Mouse (Mus musculus): ENCODE measurements around the gene Ica1. TPM values are rescaled to one million over a fixed set of nuclear protein-coding genes. Genes with fewer than 3 reads are reported as not detected.

The Ica1 gene
- total and polyA plus RNA-seq, 3 experiments, result 3.0 to 13.6 (median 3.5) TPM

DNA sequence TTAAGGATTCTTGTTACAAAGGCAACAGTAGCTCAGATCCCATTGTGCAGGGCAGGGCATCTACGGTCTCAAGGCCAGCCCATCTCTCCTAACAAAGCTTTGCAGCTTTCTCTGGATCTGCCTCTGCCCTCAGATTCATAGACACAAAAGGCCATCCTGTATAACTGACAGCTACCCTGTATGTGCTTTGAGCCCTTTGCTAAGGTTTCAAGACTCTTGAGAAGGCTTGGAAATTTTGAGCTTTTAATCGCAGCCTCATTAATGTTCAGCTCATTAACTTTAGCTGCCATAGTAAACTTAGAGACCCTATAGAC, 24.6 kb downstream of the Ica1 start:
- no peak for DNase-seq (ENCODE audit: low spot score)
- H3K9me3 ChIP-seq (replicated peaks), result no peaks in the 10 kb centered on the region
- H3K4me1 ChIP-seq (ENCODE audit: insufficient read depth, low read depth, low read length), result peaks cover 35% of the 10 kb centered on the region
- no peak overlapping the region for H3K4me3 ChIP-seq (ENCODE audit: low read depth, low read length)
- H3K36me3 ChIP-seq (replicated peaks), result no peaks in the 10 kb centered on the region
- no peak for ATAC-seq (ENCODE audit: extremely low read depth, insufficient number of reproducible peaks, low FRiP score, poor library complexity, severe bottlenecking)
- TF ChIP-seq CTCF (IDR thresholded peaks at IDR 0.05; ENCODE audit: low read depth, low read length) (no peak), GATA1 (IDR thresholded peaks at IDR 0.05; ENCODE audit: borderline replicate concordance, low read length) (no peak), POLR2AphosphoS5 (IDR thresholded peaks at IDR 0.05; ENCODE audit: insufficient replicate concordance, low read depth, low read length) (no peak), GATA2 (IDR thresholded peaks at IDR 0.05; ENCODE audit: borderline replicate concordance, low read depth, low read length) (no peak), TAL1 (conservative IDR thresholded peaks at IDR 0.05; ENCODE audit: low read depth, low read length) (no peak)
- H3K27me3 ChIP-seq (ENCODE audit: insufficient read depth, low read length), result no peaks in the 10 kb centered on the region

DNA sequence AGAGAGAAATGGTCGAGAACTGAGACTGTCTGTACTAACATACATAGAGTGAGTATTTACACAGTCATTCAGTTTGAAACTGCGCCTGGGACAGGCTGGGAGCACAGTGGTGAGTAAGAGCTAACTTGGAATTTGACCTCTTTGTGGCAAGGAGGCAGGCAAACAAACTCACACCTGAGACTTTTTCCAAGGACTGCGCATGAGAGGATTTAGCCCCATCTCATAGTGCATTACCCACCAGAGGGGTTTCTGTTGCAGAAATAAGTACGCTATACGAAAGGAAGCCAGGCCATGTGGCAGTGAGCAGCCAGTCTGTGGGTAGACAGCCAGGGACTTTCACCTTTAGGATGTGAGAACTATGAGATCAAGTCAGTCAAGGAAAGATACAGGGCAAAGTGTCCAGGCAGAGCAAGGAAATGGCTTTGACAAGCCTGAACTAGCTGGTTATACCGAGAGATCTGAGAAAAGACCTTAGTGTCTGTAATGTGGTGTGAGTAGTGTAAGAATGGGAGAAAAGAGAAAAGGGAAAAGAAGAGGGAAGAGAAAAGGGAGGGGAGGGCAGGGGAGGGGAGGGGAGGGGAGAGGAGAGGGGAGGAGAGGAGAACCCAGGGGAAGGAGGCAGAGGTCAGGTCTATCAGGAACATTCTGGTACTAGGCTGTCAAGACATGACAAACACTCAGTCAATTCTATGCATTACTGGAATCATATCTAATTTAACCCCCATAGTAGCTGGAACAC, 25.1 kb downstream of the Ica1 start:
- no peak for TF ChIP-seq GATA2 (IDR thresholded peaks at IDR 0.05; ENCODE audit: borderline replicate concordance, low read depth, low read length)
- no peaks in the 10 kb centered on the region for H3K27me3 ChIP-seq (ENCODE audit: insufficient read depth, low read length)
- no peaks in the 10 kb centered on the region for H3K9me3 ChIP-seq (replicated peaks)
- no peak for ATAC-seq (ENCODE audit: extremely low read depth, insufficient number of reproducible peaks, low FRiP score, poor library complexity, severe bottlenecking)
- no peaks in the 10 kb centered on the region for H3K36me3 ChIP-seq (replicated peaks)
- no peak overlapping the region for H3K4me3 ChIP-seq (ENCODE audit: low read depth, low read length)
- H3K4me1 ChIP-seq (ENCODE audit: insufficient read depth, low read depth, low read length), result peaks cover 38% of the 10 kb centered on the region
- no peak for DNase-seq (ENCODE audit: low spot score)

DNA sequence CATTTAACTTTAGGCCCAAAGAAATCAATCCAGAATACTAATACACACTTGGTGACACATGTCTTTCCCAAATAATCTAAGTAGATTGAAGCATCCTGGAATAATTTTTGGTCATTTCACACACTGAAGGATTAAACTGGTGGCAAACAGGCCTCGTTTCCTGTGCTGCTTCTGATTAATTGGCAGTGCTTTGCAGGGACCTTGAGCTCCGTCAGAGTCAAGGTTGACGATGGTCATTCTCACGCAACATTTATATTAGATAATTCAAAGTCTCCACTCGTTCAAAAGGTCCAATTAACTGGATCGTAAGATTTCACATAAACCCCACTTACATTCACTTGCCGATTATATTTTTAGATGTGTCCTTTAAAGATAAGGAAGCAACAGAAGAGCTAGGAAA, 33.4 kb downstream of the Ica1 start:
- DNase-seq (ENCODE audit: low spot score), result no peak
- Histone ChIP-seq H3K27me3 (ENCODE audit: insufficient read depth, low read length) (no peaks in the 10 kb centered on the region), H3K9me3 (replicated peaks) (no peaks in the 10 kb centered on the region), H3K4me3 (ENCODE audit: low read depth, low read length) (no peak overlapping the region), H3K36me3 (replicated peaks) (no peaks in the 10 kb centered on the region), H3K4me1 (ENCODE audit: insufficient read depth, low read depth, low read length) (peaks cover 34% of the 10 kb centered on the region)
- ATAC-seq (ENCODE audit: extremely low read depth, insufficient number of reproducible peaks, low FRiP score, poor library complexity, severe bottlenecking), result no peak; the same call in 1 of the 2 replicates
- no peak for TF ChIP-seq POLR2AphosphoS5 (IDR thresholded peaks at IDR 0.05; ENCODE audit: insufficient replicate concordance, low read depth, low read length)
- TF ChIP-seq CTCF (IDR thresholded peaks at IDR 0.05; ENCODE audit: low read depth, low read length), result no peak
- TF ChIP-seq GATA1 (IDR thresholded peaks at IDR 0.05; ENCODE audit: borderline replicate concordance, low read length), result no peak

DNA sequence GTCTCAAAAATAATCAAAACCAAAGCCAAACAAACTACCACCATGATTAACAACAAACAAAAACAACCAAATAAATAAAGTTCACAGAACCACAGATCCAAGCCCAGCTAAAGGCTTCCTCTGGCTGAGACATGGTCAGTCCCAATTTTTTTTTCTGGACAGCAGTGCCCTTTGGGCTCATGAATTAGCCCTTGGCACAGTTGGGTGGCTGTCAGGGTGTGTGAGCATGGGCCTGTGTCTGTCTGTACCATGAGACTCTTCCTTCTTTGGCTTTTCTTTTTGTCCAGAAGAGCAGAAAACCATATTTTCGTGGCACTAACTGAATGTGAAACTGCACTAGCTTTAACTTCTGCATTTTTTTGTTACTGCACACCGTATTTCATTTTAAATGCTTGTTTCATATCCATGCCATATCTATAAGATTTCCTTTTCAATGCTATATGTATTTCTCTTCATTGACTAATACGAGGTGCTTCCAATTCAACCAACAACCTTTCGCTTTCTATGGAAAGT, 34.0 kb downstream of the Ica1 start:
- DNase-seq (ENCODE audit: low spot score) (no peak), ATAC-seq (ENCODE audit: extremely low read depth, insufficient number of reproducible peaks, low FRiP score, poor library complexity, severe bottlenecking) (no peak)
- TF ChIP-seq TAL1 (conservative IDR thresholded peaks at IDR 0.05; ENCODE audit: low read depth, low read length), result no peak
- TF ChIP-seq GATA2 (IDR thresholded peaks at IDR 0.05; ENCODE audit: borderline replicate concordance, low read depth, low read length), result no peak
- TF ChIP-seq CTCF (IDR thresholded peaks at IDR 0.05; ENCODE audit: low read depth, low read length), result no peak
- TF ChIP-seq POLR2AphosphoS5 (IDR thresholded peaks at IDR 0.05; ENCODE audit: insufficient replicate concordance, low read depth, low read length), result no peak
- TF ChIP-seq GATA1 (IDR thresholded peaks at IDR 0.05; ENCODE audit: borderline replicate concordance, low read length), result no peak
- no peaks in the 10 kb centered on the region for H3K27me3 ChIP-seq (ENCODE audit: insufficient read depth, low read length)
- no peaks in the 10 kb centered on the region for H3K36me3 ChIP-seq (replicated peaks)
- peaks cover 34% of the 10 kb centered on the region for H3K4me1 ChIP-seq (ENCODE audit: insufficient read depth, low read depth, low read length)
- H3K9me3 ChIP-seq (replicated peaks), result no peaks in the 10 kb centered on the region
- no peak overlapping the region for H3K4me3 ChIP-seq (ENCODE audit: low read depth, low read length)

DNA sequence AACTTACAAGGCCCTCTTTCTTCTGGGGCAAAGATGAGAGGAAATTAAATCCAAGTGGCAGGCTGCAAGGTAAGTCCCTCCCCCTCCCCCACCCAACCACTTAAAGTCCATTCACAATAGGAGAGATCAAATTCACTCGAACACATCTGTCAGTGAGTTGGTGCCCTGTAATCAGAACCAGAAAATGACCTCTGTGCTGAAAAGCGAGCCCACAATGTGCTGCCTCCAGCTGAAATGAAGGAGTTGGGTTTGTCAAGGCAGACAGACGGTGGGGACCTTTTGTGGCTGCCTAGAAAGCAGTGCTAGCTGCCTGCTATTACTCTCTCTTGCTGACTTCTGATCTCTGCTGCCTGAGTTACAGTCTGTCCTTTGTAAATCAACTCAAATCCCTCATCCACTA, 35.8 kb downstream of the Ica1 start:
- H3K27me3 ChIP-seq (ENCODE audit: insufficient read depth, low read length), result no peaks in the 10 kb centered on the region
- H3K4me3 ChIP-seq (ENCODE audit: low read depth, low read length), result no peak overlapping the region
- no peak for ATAC-seq (ENCODE audit: extremely low read depth, insufficient number of reproducible peaks, low FRiP score, poor library complexity, severe bottlenecking)
- H3K9me3 ChIP-seq (replicated peaks), result no peaks in the 10 kb centered on the region
- H3K36me3 ChIP-seq (replicated peaks), result no peaks in the 10 kb centered on the region
- DNase-seq (ENCODE audit: low spot score), result no peak
- H3K4me1 ChIP-seq (ENCODE audit: insufficient read depth, low read depth, low read length), result peaks cover 23% of the 10 kb centered on the region
- TF ChIP-seq GATA2 (IDR thresholded peaks at IDR 0.05; ENCODE audit: borderline replicate concordance, low read depth, low read length), result no peak
- TF ChIP-seq TAL1 (conservative IDR thresholded peaks at IDR 0.05; ENCODE audit: low read depth, low read length), result no peak
- TF ChIP-seq CTCF (IDR thresholded peaks at IDR 0.05; ENCODE audit: low read depth, low read length), result no peak
- no peak for TF ChIP-seq GATA1 (IDR thresholded peaks at IDR 0.05; ENCODE audit: borderline replicate concordance, low read length)
- no peak for TF ChIP-seq POLR2AphosphoS5 (IDR thresholded peaks at IDR 0.05; ENCODE audit: insufficient replicate concordance, low read depth, low read length)

DNA sequence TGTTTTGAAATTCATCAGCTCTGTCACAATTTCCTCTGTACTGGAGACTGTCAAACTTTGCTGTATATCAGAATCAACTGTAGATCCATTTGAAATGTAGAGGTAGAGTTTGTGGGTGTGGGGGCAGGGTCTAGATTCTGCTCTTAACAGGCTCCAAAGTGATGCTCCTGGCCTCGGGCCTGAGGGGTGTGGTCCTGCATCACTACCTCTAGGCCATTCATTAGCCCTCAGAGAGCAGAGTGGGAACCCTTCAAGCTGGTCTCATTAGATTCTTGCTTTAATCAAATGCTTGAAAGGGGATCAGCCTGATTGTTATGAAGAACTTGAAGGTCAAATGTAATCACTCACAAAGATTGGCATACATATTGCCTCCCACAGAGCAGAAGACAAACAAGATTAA, 36.6 kb downstream of the Ica1 start:
- no peaks in the 10 kb centered on the region for H3K9me3 ChIP-seq (replicated peaks)
- no peaks in the 10 kb centered on the region for H3K27me3 ChIP-seq (ENCODE audit: insufficient read depth, low read length)
- DNase-seq (ENCODE audit: low spot score) (no peak), ATAC-seq (ENCODE audit: extremely low read depth, insufficient number of reproducible peaks, low FRiP score, poor library complexity, severe bottlenecking) (no peak)
- no peak overlapping the region for H3K4me3 ChIP-seq (ENCODE audit: low read depth, low read length)
- no peaks in the 10 kb centered on the region for H3K36me3 ChIP-seq (replicated peaks)
- peaks cover 20% of the 10 kb centered on the region for H3K4me1 ChIP-seq (ENCODE audit: insufficient read depth, low read depth, low read length)
- TF ChIP-seq GATA2 (IDR thresholded peaks at IDR 0.05; ENCODE audit: borderline replicate concordance, low read depth, low read length), result no peak
- TF ChIP-seq GATA1 (IDR thresholded peaks at IDR 0.05; ENCODE audit: borderline replicate concordance, low read length), result no peak
- no peak for TF ChIP-seq TAL1 (conservative IDR thresholded peaks at IDR 0.05; ENCODE audit: low read depth, low read length)
- no peak for TF ChIP-seq POLR2AphosphoS5 (IDR thresholded peaks at IDR 0.05; ENCODE audit: insufficient replicate concordance, low read depth, low read length)
- no peak for TF ChIP-seq CTCF (IDR thresholded peaks at IDR 0.05; ENCODE audit: low read depth, low read length)

Measured in G1E (cell line).